Mouse (Mus musculus) liver, embryonic 14.5 days (tissue): Measurements from ENCODE around the gene Dhrs11. TPM values are rescaled to one million over a fixed set of nuclear protein-coding genes. Genes with fewer than 3 reads are reported as not detected.

Experiments
- ATAC-seq: fragments of 200-750 bp; cut with Nextera tagmentation; 2 replicates; pipeline ENCODE4 v1.8.0; 2017; ENCODE audit warnings: moderate number of reproducible peaks, mild to moderate bottlenecking, moderate library complexity; ENCODE audit not compliant: insufficient read depth
- DNase-seq, 3 experiments: peaks; one replicate each; pipeline ENCODE4 v3.0.0-alpha.2; 2012 to 2013; ENCODE audit warnings: low read depth in 3 of 3, low spot score in 3 of 3
- H3K27ac ChIP-seq: fragments of 300-500 bp; sonication (generic); 2 replicates; pipeline ENCODE4 v1.5.1; 2014; ENCODE audit warnings: moderate library complexity, mild to moderate bottlenecking, control low read depth, inconsistent platforms
- H3K27me3 ChIP-seq: fragments of 300-500 bp; sonication (generic); 2 replicates; pipeline ENCODE4 v1.6.1; 2014; ENCODE audit warnings: mild to moderate bottlenecking, low read length, moderate library complexity; ENCODE audit not compliant: control insufficient read depth, insufficient read depth
- H3K36me3 ChIP-seq: fragments of 300-500 bp; sonication (generic); replicated peaks from 2 replicates; pipeline ENCODE4 v1.6.1; 2014; ENCODE audit warnings: low read depth; ENCODE audit not compliant: control insufficient read depth, insufficient read depth
- H3K4me1 ChIP-seq, 2 experiments: fragments of 200-500 bp in 1 of 2; fragments of 300-500 bp in 1 of 2; sonication (generic) in 1 of 2; replicated peaks; 2 replicates each; pipeline ENCODE4 v1.6.1; 2012 to 2014; ENCODE audit warnings: antibody characterized with exemption in 1 of 2, inconsistent platforms in 1 of 2, low read length in 1 of 2; ENCODE audit not compliant: control insufficient read depth in 2 of 2, insufficient read depth in 2 of 2
- H3K4me2 ChIP-seq: fragments of 300-500 bp; sonication (generic); 2 replicates; pipeline ENCODE4 v1.6.1; 2014; ENCODE audit warnings: low read depth, mild to moderate bottlenecking, control low read depth, moderate library complexity
- H3K4me3 ChIP-seq, 2 experiments: fragments of 200-500 bp in 1 of 2; fragments of 300-500 bp in 1 of 2; sonication (generic) in 1 of 2; 2 replicates each; pipeline ENCODE4 v1.5.1; 2012 to 2014; ENCODE audit warnings: low read depth in 2 of 2, low read length in 2 of 2, mild to moderate bottlenecking in 2 of 2, control low read depth in 1 of 2, inconsistent platforms in 1 of 2, moderate library complexity in 1 of 2; ENCODE audit not compliant: insufficient read depth in 1 of 2
- H3K9ac ChIP-seq: fragments of 300-500 bp; sonication (generic); replicated peaks from 2 replicates; pipeline ENCODE4 v1.6.1; 2014; ENCODE audit warnings: mild to moderate bottlenecking, control low read depth, moderate library complexity
- H3K9me3 ChIP-seq: fragments of 300-500 bp; sonication (generic); 2 replicates; pipeline ENCODE4 v1.6.1; 2016; ENCODE audit warnings: low read length, mixed read lengths; ENCODE audit not compliant: control insufficient read depth
- CTCF ChIP-seq: IDR thresholded peaks from 2 replicates; pipeline ENCODE4 v1.5.1; 2016; ENCODE audit warnings: antibody characterized with exemption, low read depth, control low read depth
- EP300 ChIP-seq: IDR thresholded peaks from 2 replicates; pipeline ENCODE4 v1.6.1; 2016; ENCODE audit warnings: antibody characterized with exemption, low read depth
- WGBS: fragments of 180-500 bp; shearing (Covaris S2); extraction: QIAGEN DNeasy Blood & Tissue Kit; methylation state at CpG from one replicate; pipeline ENCODE4 v1.1.7; 2014; ENCODE audit not compliant: insufficient replicate concordance; 5-methylcytosine and 5-hydroxymethylcytosine counted together
- polyA plus RNA-seq, 2 experiments: library from polyadenylated mRNA; depleted of rRNA in 1 of 2; stranded (reverse) in 1 of 2; unstranded in 1 of 2; fragments of >200 nt; fragmentation: Nextera tagmentation in 1 of 2; extraction: Ambion mirVana in 1 of 2; gene quantifications; 2 replicates each; pipeline versions ENCODE4 v1.2.1 to v1.2.3; 2012 to 2014

Gene Dhrs11
- polyA plus RNA-seq, 2 experiments, result 201 to 211 TPM

GRCm38 (mm10) chr11:84822487-84822886, 6.3 kb downstream of the Dhrs11 start:
- peaks cover 78% of the 10 kb centered on the region for H3K36me3 ChIP-seq
- H3K9me3 ChIP-seq, result no peaks in the 10 kb centered on the region
- peak overlapping the region; percentile 96 for H3K9ac ChIP-seq
- peak overlapping the region; percentile 96 for H3K4me2 ChIP-seq
- peak overlapping the region; percentile 79 to 96 for H3K4me3 ChIP-seq
- H3K4me1 ChIP-seq, result peaks cover 48 to 66% of the 10 kb centered on the region in 2 experiments
- DNase-seq, result peak; percentile 69 to 73 (median 72)
- H3K27ac ChIP-seq, result peak overlapping the region; percentile 99
- WGBS, result 35% methylated on average over 5 of the region's 5 CpGs
- no peaks in the 10 kb centered on the region for H3K27me3 ChIP-seq
- ATAC-seq, result peak; percentile 42
- no peak for TF ChIP-seq CTCF
- peak; percentile 64 for TF ChIP-seq EP300

GRCm38 (mm10) chr11:84821131-84821770, 7.5 kb downstream of the Dhrs11 start:
- H3K4me1 ChIP-seq, result peaks cover 48 to 71% of the 10 kb centered on the region in 2 experiments
- H3K9ac ChIP-seq, result peak overlapping the region; percentile 96
- H3K27ac ChIP-seq, result peak overlapping the region; percentile 99
- H3K4me3 ChIP-seq, result peak overlapping the region; percentile 79 to 96
- H3K36me3 ChIP-seq, result peaks cover 72% of the 10 kb centered on the region
- TF ChIP-seq CTCF (no peak), EP300 (no peak)
- ATAC-seq (no peak), DNase-seq (no peak)
- H3K9me3 ChIP-seq, result no peaks in the 10 kb centered on the region
- 79% methylated on average over 9 of the region's 9 CpGs for WGBS
- H3K4me2 ChIP-seq, result peak overlapping the region; percentile 96
- no peaks in the 10 kb centered on the region for H3K27me3 ChIP-seq

GRCm38 (mm10) chr11:84818961-84819692, 9.7 kb downstream of the Dhrs11 start, which contains the start of gene Mrm1:
Gene Mrm1 (minus strand): TSS chr11:84819515.
- Histone ChIP-seq H3K4me1 (peaks cover 33 to 50% of the 10 kb centered on the region in 2 experiments), H3K27me3 (no peaks in the 10 kb centered on the region), H3K4me2 (peak within 1 kb of the TSS; percentile 96), H3K9me3 (no peaks in the 10 kb centered on the region), H3K9ac (peak within 1 kb of the TSS; percentile 96), H3K36me3 (peaks cover 52% of the 10 kb centered on the region), H3K4me3 (peak within 1 kb of the TSS; percentile 77 to 96), H3K27ac (peak within 1 kb of the TSS; percentile 99)
- peak; percentile 90 to 91 (median 91) for DNase-seq
- peak; percentile 63 for ATAC-seq
- peak; percentile 60; the same call in 1 of the 2 replicates for TF ChIP-seq EP300
- peak; percentile 99 for TF ChIP-seq CTCF
- under 1% methylated on average over 55 of the region's 55 CpGs for WGBS

GRCm38 (mm10) chr11:84818085-84818960, 10.5 kb downstream of the Dhrs11 start:
- no peak; the same call in 1 of the 2 replicates for TF ChIP-seq EP300
- peak; percentile 87 for TF ChIP-seq CTCF
- peak; percentile 79 to 87 (median 86) for DNase-seq
- H3K9ac ChIP-seq, result peak overlapping the region; percentile 96
- peak overlapping the region; percentile 96 for H3K4me2 ChIP-seq
- peak; percentile 48 for ATAC-seq
- H3K36me3 ChIP-seq, result peaks cover 52% of the 10 kb centered on the region
- no peaks in the 10 kb centered on the region for H3K9me3 ChIP-seq
- no peaks in the 10 kb centered on the region for H3K27me3 ChIP-seq
- peak overlapping the region; percentile 99 for H3K27ac ChIP-seq
- under 1% methylated on average over 39 of the region's 39 CpGs for WGBS
- peak overlapping the region; percentile 77 to 96 for H3K4me3 ChIP-seq
- H3K4me1 ChIP-seq, result peaks cover 29 to 46% of the 10 kb centered on the region in 2 experiments
